Mouse (Mus musculus) limb, embryonic 12.5 days (tissue): ENCODE measurements around the gene Fzd7. TPM values are rescaled to one million over a fixed set of nuclear protein-coding genes. Genes with fewer than 3 reads are reported as not detected.
A peak's percentile ranks its signal among the peaks of the same experiment; 100 is the strongest.
"Not testable (repeated sequence)": the region's sequence is repeated elsewhere in the genome, so short reads cannot be mapped to it uniquely, and the experiment has no call there.

Experiments used
- ATAC-seq: fragments of 200-750 bp; cut with Nextera tagmentation; 2 replicates; pipeline ENCODE4 v1.8.0; 2017; ENCODE audit warnings: low read depth, moderate TSS enrichment; ENCODE audit not compliant: insufficient number of reproducible peaks, insufficient read depth, low FRiP score, low TSS enrichment
- H3K27ac ChIP-seq: fragments of 300-500 bp; sonication (generic); 2 replicates; pipeline ENCODE4 v1.5.1; 2016; ENCODE audit warnings: mild to moderate bottlenecking, moderate library complexity
- H3K27me3 ChIP-seq: fragments of 300-500 bp; sonication (generic); 2 replicates; pipeline ENCODE4 v1.6.1; 2016; ENCODE audit warnings: mild to moderate bottlenecking, moderate library complexity
- H3K36me3 ChIP-seq: fragments of 300-500 bp; sonication (generic); 2 replicates; pipeline ENCODE4 v1.6.1; 2016; ENCODE audit warnings: mild to moderate bottlenecking, moderate library complexity
- H3K4me1 ChIP-seq: fragments of 300-500 bp; sonication (generic); replicated peaks from 2 replicates; pipeline ENCODE4 v1.6.1; 2016
- H3K4me2 ChIP-seq: fragments of 300-500 bp; sonication (generic); 2 replicates; pipeline ENCODE4 v1.6.1; 2016; ENCODE audit warnings: mild to moderate bottlenecking, moderate library complexity
- H3K4me3 ChIP-seq: fragments of 300-500 bp; sonication (generic); replicated peaks from 2 replicates; pipeline ENCODE4 v1.5.1; 2016; ENCODE audit warnings: mild to moderate bottlenecking
- H3K9ac ChIP-seq: fragments of 300-500 bp; sonication (generic); replicated peaks from 2 replicates; pipeline ENCODE4 v1.6.1; 2016; ENCODE audit warnings: mild to moderate bottlenecking, moderate library complexity
- H3K9me3 ChIP-seq: fragments of 300-500 bp; sonication (generic); 2 replicates; pipeline ENCODE4 v1.6.1; 2016; ENCODE audit warnings: mild to moderate bottlenecking, moderate library complexity
- WGBS: fragments of 180-500 bp; shearing (Covaris S2); methylation state at CpG from one replicate; pipeline ENCODE4 v1.1.7; 2016; 5-methylcytosine and 5-hydroxymethylcytosine counted together
- polyA plus RNA-seq: library from polyadenylated mRNA; unstranded; fragments of >200 nt; fragmentation: Nextera tagmentation; extraction: Ambion mirVana; gene quantifications from 2 replicates; pipeline ENCODE4 v1.2.1, GENCODE M21; 2016

Fzd7 gene
- 20.5 and 20.9 TPM in 2 replicates for polyA plus RNA-seq

DNA sequence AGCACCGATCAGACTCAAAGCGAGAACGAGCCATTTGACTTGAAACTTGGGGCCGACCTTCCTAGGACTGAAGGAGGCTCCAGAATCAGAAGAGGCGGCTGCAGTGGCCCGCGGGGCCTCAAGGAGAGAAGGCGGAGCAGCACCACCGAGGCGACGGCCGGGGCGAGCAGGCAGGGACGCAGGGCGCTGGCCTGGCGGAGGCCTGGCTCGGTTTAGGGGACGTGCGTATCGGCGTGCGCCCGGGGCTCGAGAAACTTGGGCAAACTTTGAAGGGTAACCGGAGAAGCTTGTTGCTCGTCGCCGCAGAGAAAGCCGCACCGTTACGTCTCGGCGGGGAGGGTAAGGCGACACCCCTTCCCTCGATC, at the start of gene Fzd7:
Gene Fzd7 (plus strand): TSS at position 94 of the 365 bp plus-strand sequence.
- Histone ChIP-seq H3K4me1 (peaks cover 54% of the 10 kb centered on the region), H3K9me3 (no peaks in the 10 kb centered on the region), H3K4me3 (peak within 1 kb of the TSS; percentile 97), H3K27me3 (no peaks in the 10 kb centered on the region), H3K9ac (peak within 1 kb of the TSS; percentile 99), H3K27ac (peak within 1 kb of the TSS; percentile 99), H3K36me3 (peaks cover 12% of the 10 kb centered on the region), H3K4me2 (peak within 1 kb of the TSS; percentile 99)
- ATAC-seq, result no peak; the same call in 1 of the 2 replicates
- WGBS, result under 1% methylated on average over 35 of the region's 35 CpGs

DNA sequence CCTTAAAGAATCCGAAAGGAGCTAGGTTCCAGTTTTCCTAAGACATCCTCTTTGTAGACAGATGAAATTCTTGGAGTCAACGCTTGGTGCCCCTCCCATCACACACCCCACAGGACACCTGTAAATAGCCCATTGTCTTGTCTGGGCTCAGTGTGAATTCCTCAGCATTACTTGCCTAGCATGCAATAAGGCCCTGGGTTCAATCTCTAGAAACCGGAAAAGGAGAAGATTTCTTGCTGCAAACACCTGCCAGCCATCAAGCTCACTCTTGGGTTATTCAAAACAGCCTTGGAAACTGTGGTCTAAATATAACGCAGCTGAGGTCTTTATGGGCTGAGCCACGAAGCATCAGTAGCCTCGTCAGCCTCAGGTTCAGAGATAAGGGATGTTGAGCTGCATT, 48.9 kb upstream of the Fzd7 start:
- H3K27me3 ChIP-seq, result no peaks in the 10 kb centered on the region
- H3K36me3 ChIP-seq, result no peaks in the 10 kb centered on the region
- H3K9me3 ChIP-seq, result no peaks in the 10 kb centered on the region
- no peak overlapping the region for H3K9ac ChIP-seq
- H3K4me2 ChIP-seq, result no peak overlapping the region
- H3K4me1 ChIP-seq, result peaks cover 8% of the 10 kb centered on the region
- H3K4me3 ChIP-seq, result no peak overlapping the region
- ATAC-seq, result no peak
- no peak overlapping the region for H3K27ac ChIP-seq
- WGBS, result 73% methylated on average over 6 of the region's 6 CpGs

DNA sequence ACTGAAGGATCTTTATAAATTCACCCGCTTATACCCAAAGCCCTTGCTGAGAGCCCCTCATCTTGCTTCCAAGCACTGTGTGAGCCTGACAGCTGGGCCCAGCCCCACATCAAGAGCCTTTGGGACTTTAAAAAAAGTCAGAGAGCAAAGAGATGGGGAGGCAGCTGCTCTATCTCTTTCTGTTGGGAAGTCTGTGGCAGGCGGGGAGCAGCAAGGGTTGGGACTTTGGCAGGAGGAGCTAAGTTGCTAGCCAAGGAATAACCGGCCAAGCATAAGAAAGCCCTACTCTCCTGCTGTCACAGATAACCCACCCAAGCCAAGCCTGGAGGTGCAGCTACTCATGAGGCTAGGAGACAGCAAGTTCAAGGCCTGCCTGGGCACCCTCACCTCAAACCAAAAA, 48.2 kb upstream of the Fzd7 start:
- Histone ChIP-seq H3K36me3 (no peaks in the 10 kb centered on the region), H3K4me2 (no peak overlapping the region), H3K27ac (no peak overlapping the region), H3K27me3 (no peaks in the 10 kb centered on the region), H3K4me1 (peaks cover 8% of the 10 kb centered on the region), H3K9ac (no peak overlapping the region), H3K9me3 (no peaks in the 10 kb centered on the region), H3K4me3 (no peak overlapping the region)
- ATAC-seq, result no peak
- WGBS, result 91% methylated on average over 3 of the region's 3 CpGs

DNA sequence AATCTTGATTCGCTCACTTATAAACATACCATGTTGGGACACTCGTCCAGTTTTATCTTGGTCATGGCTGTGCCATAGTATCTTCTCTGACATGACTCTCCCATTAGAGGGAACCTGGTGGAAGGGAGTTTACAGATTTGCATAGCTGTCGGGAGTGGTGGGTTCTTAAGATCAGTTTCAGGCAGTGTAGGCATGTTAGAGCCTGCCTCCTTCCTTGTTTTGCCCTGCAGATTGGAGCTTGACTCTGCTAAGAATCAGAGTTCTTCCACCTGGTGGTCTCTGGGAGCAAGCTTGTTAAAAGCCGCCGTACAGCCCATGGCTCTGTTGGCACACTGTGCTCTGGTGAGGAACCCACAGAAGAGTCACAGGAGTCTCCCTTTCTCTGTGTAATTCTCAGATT, 47.0 kb upstream of the Fzd7 start:
- peaks cover 8% of the 10 kb centered on the region for H3K4me1 ChIP-seq
- WGBS, result 84% methylated on average over 5 of the region's 5 CpGs
- H3K4me3 ChIP-seq, result no peak overlapping the region
- H3K36me3 ChIP-seq, result no peaks in the 10 kb centered on the region
- no peaks in the 10 kb centered on the region for H3K9me3 ChIP-seq
- no peak for ATAC-seq
- no peak overlapping the region for H3K9ac ChIP-seq
- no peak overlapping the region for H3K27ac ChIP-seq
- no peak overlapping the region for H3K4me2 ChIP-seq
- H3K27me3 ChIP-seq, result no peaks in the 10 kb centered on the region

DNA sequence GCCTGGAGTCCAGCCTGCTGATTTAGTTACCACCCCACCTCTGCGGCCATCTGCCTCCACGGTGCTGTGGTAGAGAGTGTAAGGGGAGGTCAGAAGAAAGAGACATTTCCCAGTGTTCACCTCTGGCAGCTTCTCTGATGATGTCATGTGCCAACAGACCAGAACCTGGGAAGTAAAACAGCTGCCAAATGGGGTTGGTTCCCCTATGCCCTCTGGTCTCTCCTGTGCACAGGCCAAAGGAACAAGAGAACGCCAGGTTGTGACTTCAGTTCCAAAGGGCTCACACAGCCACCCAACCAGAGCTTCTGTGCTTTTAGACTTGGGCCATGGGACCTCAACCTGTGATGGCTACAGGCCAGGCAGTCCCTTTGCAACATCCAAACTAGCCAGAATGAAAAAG, 45.9 kb upstream of the Fzd7 start:
- 85% methylated on average over 3 of the region's 3 CpGs for WGBS
- H3K9ac ChIP-seq, result no peak overlapping the region
- ATAC-seq, result no peak
- H3K9me3 ChIP-seq, result no peaks in the 10 kb centered on the region
- peaks cover 8% of the 10 kb centered on the region for H3K4me1 ChIP-seq
- H3K36me3 ChIP-seq, result no peaks in the 10 kb centered on the region
- H3K4me2 ChIP-seq, result no peak overlapping the region
- H3K4me3 ChIP-seq, result no peak overlapping the region
- no peaks in the 10 kb centered on the region for H3K27me3 ChIP-seq
- H3K27ac ChIP-seq, result no peak overlapping the region

DNA sequence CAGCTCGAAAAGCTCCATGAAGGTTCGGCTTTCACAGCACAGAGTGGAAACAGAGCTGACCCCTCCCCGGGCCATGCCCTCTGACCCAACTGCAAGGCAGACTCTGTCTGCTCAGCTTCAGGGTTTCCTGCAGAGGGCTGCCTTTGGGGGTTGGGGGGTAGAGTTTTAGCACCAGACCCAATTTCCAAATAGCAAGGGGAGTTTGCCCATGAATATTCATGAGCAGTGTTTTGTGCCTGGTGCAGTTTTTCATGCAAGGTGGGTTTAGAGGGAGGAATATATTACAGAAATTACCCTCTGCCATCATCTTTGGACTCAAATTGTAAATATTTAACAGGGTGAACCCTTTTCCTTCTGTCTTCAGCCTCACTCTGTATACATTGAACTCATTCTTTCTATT, 44.3 kb upstream of the Fzd7 start:
- no peaks in the 10 kb centered on the region for H3K9me3 ChIP-seq
- WGBS, result 15% methylated on average over 3 of the region's 3 CpGs
- no peak for ATAC-seq
- H3K27ac ChIP-seq, result peak overlapping the region; percentile 62
- peaks cover 8% of the 10 kb centered on the region for H3K4me1 ChIP-seq
- no peaks in the 10 kb centered on the region for H3K36me3 ChIP-seq
- no peaks in the 10 kb centered on the region for H3K27me3 ChIP-seq
- H3K4me3 ChIP-seq, result no peak overlapping the region
- H3K4me2 ChIP-seq, result no peak overlapping the region
- no peak overlapping the region for H3K9ac ChIP-seq

DNA sequence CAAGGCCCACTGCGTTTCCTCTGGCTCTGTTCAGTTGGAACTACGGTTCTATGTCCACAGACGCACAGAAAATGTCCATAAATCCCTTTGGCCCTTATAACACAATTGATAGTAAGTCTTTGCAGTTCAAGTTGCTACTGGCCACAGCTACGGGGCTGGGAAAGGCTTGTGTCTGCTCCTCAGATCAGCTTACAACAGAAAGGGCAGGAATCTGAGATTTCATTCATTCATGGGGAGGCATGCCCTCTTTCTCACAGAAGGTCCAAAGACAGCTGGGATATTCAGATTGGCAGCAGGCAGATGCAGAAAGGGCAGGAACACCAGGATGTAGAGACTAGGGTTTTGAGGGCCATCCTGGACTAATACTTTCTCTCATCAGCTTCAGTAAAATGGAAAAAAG, 43.9 kb upstream of the Fzd7 start:
- peaks cover 8% of the 10 kb centered on the region for H3K4me1 ChIP-seq
- H3K9me3 ChIP-seq, result no peaks in the 10 kb centered on the region
- H3K4me3 ChIP-seq, result no peak overlapping the region
- H3K27me3 ChIP-seq, result no peaks in the 10 kb centered on the region
- H3K9ac ChIP-seq, result no peak overlapping the region
- H3K27ac ChIP-seq, result peak overlapping the region; percentile 62; the same call in 1 of the 2 replicates
- no peak overlapping the region for H3K4me2 ChIP-seq
- ATAC-seq, result no peak
- WGBS, result 48% methylated on average over 4 of the region's 4 CpGs
- no peaks in the 10 kb centered on the region for H3K36me3 ChIP-seq

DNA sequence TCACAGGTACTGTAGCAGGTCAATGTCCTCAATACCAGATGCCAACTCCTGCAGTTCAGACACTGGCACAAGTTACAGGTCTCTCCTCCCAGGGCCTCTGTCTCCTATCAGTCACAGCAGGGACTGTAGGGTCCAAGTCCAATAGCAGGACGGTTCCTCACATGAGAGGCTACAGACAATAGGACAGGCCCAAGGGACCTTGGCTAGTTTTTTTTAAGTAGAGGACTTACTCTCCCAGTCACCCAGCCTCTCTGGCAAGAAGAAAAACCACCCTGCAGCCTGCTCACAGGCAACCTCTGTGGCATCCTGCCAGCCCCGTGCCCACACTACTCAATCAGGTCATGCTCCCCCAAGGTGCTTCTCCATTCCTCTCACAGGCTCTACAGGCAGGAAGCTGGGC, 43.0 kb upstream of the Fzd7 start:
- ATAC-seq, result no peak
- H3K27me3 ChIP-seq, result no peaks in the 10 kb centered on the region
- H3K9ac ChIP-seq, result no peak overlapping the region
- H3K4me3 ChIP-seq, result no peak overlapping the region
- H3K27ac ChIP-seq, result 0 out of 2 replicates have a peak overlapping the region, but pooled peaks have one; percentile 23
- H3K4me1 ChIP-seq, result peaks cover 8% of the 10 kb centered on the region
- no peak overlapping the region for H3K4me2 ChIP-seq
- H3K36me3 ChIP-seq, result no peaks in the 10 kb centered on the region
- WGBS, result 78% methylated on average over 2 of the region's 2 CpGs
- no peaks in the 10 kb centered on the region for H3K9me3 ChIP-seq

DNA sequence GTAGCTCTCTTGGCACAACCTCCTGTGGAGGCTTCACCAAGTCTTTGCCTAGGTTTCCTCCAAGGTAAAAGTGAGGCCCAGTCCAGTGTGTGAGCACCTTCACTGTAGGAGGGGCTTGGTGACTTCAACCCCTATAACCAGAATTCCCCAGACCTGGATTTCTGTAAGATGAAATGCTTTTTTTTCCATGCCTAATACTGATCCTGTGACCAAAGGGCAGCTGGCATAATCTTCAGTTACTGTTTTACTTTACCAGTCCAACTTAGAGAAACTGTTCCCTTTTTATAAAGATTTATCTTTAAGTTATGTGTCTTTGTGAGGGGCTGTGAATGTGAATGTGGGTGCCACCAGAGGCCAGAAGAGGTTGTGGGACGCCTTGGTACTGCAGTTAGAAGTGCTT, 42.3 kb upstream of the Fzd7 start:
- Histone ChIP-seq H3K4me3 (no peak overlapping the region), H3K4me1 (peaks cover 10% of the 10 kb centered on the region), H3K27ac (no peak overlapping the region), H3K9ac (no peak overlapping the region), H3K4me2 (no peak overlapping the region), H3K36me3 (no peaks in the 10 kb centered on the region), H3K9me3 (no peaks in the 10 kb centered on the region), H3K27me3 (no peaks in the 10 kb centered on the region)
- ATAC-seq, result no peak
- 94% methylated on average over 1 of the region's 1 CpGs for WGBS

DNA sequence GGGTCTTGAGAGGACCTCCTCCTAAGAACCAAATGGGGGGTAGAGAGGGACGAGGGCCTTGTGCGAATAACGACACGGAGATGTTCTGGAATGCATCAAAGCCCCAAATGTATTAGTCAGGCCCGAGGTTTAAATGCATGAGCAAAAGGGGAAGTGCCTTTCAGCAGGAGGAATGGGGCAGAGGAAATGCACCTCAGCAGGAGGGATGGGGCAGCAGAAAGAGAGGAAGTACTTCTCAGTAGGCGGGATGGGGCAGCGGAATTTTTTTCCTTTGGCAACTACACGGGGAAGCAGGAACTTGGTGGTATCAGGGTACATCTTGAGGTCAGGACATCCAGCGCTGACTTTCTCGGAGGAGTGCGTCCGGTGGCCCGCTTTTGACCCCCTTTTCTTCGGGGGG, 39.5 kb upstream of the Fzd7 start:
- not testable (repeated sequence) for H3K9me3 ChIP-seq, H3K4me2 ChIP-seq, H3K27ac ChIP-seq, H3K27me3 ChIP-seq, H3K4me3 ChIP-seq, ATAC-seq, H3K9ac ChIP-seq, H3K36me3 ChIP-seq
- peaks cover 16% of the 10 kb centered on the region for H3K4me1 ChIP-seq
- 91% methylated on average over 14 of the region's 14 CpGs for WGBS

DNA sequence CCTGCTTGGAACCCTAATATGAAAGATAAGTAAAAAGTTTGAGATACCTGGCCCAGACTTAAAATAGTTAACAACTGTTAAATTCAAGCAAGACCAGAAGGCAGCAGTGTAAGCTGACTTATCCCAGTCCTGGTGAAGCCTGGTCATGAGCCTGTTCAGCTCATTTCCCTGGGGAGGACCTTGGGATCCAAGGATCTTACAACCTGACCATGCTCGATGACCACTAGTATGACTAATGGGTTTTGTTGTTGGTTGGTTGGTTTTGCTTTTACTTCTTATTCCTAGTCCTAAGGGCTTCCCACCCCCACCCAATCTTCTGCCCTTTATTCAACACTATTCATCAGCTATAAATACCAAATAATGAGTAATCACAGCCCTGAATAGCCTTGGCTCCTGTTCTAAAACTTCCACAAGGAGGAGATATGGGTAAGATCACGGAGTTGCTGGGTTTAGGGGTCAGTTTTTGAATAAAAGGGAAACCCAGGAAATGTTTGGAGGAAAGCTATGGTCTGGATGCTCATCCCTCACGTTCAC, 38.0 kb upstream of the Fzd7 start:
- Histone ChIP-seq H3K9ac (no peak overlapping the region), H3K9me3 (no peaks in the 10 kb centered on the region), H3K27me3 (no peaks in the 10 kb centered on the region), H3K36me3 (no peaks in the 10 kb centered on the region), H3K27ac (no peak overlapping the region), H3K4me1 (peaks cover 25% of the 10 kb centered on the region), H3K4me2 (no peak overlapping the region), H3K4me3 (no peak overlapping the region)
- WGBS, result 87% methylated on average over 3 of the region's 3 CpGs
- no peak for ATAC-seq

DNA sequence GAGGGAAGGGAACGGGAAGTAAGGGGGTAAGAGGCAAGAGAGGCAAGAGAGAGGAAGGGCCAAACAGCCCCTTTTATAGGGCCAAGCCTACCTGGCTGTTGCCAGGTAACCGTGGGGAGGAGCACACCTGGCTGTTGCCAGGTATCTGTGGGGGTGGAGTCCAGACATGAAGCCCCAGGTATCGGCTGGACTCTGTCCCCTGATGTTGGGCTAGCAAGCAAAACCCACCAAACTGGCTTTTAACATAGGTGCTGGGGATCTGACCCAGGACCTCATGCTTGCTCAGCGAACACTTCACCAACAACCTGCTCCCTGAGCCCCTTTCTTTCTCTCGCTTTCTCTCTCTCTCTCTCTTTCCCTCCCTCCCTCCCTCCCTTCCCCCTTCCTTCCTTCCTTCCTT, 37.0 kb upstream of the Fzd7 start:
- no peak overlapping the region for H3K9ac ChIP-seq
- no peak overlapping the region for H3K4me3 ChIP-seq
- 83% methylated on average over 5 of the region's 5 CpGs for WGBS

More for the DNA sequence above, 37.0 kb upstream of the Fzd7 start:
- Histone ChIP-seq H3K4me1 (peaks cover 35% of the 10 kb centered on the region), H3K27me3 (no peaks in the 10 kb centered on the region), H3K36me3 (no peaks in the 10 kb centered on the region), H3K4me2 (no peak overlapping the region), H3K9me3 (no peaks in the 10 kb centered on the region), H3K27ac (no peak overlapping the region)
- no peak for ATAC-seq
